Mouse (Mus musculus): ENCODE data around the gene Cd24a. TPM values are rescaled to one million over a fixed set of nuclear protein-coding genes. Genes with fewer than 3 reads are reported as not detected.
A peak's percentile ranks its signal among the peaks of the same experiment; 100 is the strongest.

Gene Cd24a
- 420 and 459 TPM in 2 replicates for polyA plus RNA-seq (2014; fragmentation: Nextera tagmentation; extraction: Ambion mirVana)

- Histone ChIP-seq H3K36me3 (ENCODE audit: control insufficient read depth, insufficient read depth, low read length) (peaks cover 7% of the 10 kb centered on the region; the same call in 1 of the 2 replicates), H3K27ac (ENCODE audit: low read depth, low read length) (peak within 1 kb of the TSS; percentile 93), H3K4me1 (replicated peaks; ENCODE audit: control insufficient read depth, insufficient read depth, low read length) (peaks cover 8% of the 10 kb centered on the region; the same call in 1 of the 2 replicates), H3K9me3 (ENCODE audit: control insufficient read depth, low read length) (no peaks in the 10 kb centered on the region), H3K4me3 (ENCODE audit: low read depth, low read length) (peak within 1 kb of the TSS; percentile 86), H3K9ac (ENCODE audit: low read depth, low read length) (peak within 1 kb of the TSS; percentile 87), H3K4me2 (peak within 1 kb of the TSS; percentile 91), H3K27me3 (replicated peaks; ENCODE audit: control insufficient read depth, insufficient read depth, low read length) (peaks cover 4% of the 10 kb centered on the region; the same call in 1 of the 2 replicates)
- 2% methylated on average over 6 of the region's 6 CpGs for WGBS
- ATAC-seq (replicated peaks; ENCODE audit: low FRiP score), result no peak
- DNase-seq (ENCODE audit: low spot score), result no peak
Measured at GRCm38 (mm10) chr10:43577997-43578331, at the start of gene Cd24a. TSS of gene Cd24a (plus strand) at chr10:43578284.

DNA sequence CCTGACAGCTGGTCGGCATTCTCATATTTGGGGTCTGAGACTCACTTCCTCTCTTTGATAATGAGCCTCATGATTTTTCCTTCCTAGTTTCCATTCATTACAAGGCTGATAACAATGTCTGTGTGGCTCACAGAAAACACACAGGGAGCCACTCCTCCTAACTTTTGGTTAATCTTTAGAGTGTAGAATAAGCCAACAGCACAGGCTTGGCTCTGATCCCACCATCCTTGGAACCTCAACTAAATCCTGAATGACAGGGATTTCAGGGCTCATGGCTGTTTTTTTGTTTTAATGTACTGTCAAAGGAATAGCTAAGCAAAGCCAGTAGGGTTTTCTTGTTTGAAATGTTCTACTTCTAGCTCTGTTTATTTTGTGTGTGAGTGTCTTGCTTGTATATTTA lies 43.7 kb upstream of the Cd24a start:
- no peaks in the 10 kb centered on the region for H3K27me3 ChIP-seq (replicated peaks; ENCODE audit: control insufficient read depth, insufficient read depth, low read length)
- no peak for ATAC-seq (replicated peaks; ENCODE audit: low FRiP score)
- H3K36me3 ChIP-seq (ENCODE audit: control insufficient read depth, insufficient read depth, low read length), result peaks cover 12% of the 10 kb centered on the region
- peaks cover 8% of the 10 kb centered on the region for H3K4me1 ChIP-seq (replicated peaks; ENCODE audit: control insufficient read depth, insufficient read depth, low read length)
- H3K27ac ChIP-seq (ENCODE audit: low read depth, low read length), result no peak overlapping the region
- 40% methylated on average over 1 of the region's 1 CpGs for WGBS
- no peak for DNase-seq (ENCODE audit: low spot score)
- no peak overlapping the region for H3K4me3 ChIP-seq (ENCODE audit: low read depth, low read length)
- H3K9ac ChIP-seq (ENCODE audit: low read depth, low read length), result no peak overlapping the region
- H3K9me3 ChIP-seq (ENCODE audit: control insufficient read depth, low read length), result no peaks in the 10 kb centered on the region
- no peak overlapping the region for H3K4me2 ChIP-seq

DNA sequence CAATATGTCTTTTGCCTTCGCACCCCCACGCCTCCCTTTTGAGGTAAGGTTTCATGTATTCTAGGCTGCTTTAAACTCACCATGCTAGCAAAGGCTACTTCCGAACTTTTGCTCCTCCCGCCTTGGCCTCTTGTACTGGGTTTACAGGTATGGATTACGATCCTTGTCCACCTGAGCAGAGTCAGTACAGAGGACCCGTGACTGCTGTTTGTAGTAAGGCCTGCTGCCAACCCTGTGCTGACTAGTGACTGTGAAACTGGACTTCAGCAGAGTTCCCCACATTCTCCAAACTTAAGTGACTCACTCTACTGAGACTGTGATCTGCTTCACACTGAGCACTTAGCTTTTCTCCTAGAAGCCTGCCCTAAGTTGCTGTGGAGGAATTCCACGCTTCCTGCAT lies 40.4 kb upstream of the Cd24a start:
- Histone ChIP-seq H3K9me3 (ENCODE audit: control insufficient read depth, low read length) (no peaks in the 10 kb centered on the region), H3K4me2 (no peak overlapping the region), H3K9ac (ENCODE audit: low read depth, low read length) (no peak overlapping the region), H3K4me3 (ENCODE audit: low read depth, low read length) (no peak overlapping the region), H3K27me3 (replicated peaks; ENCODE audit: control insufficient read depth, insufficient read depth, low read length) (no peaks in the 10 kb centered on the region), H3K4me1 (replicated peaks; ENCODE audit: control insufficient read depth, insufficient read depth, low read length) (peaks cover 15% of the 10 kb centered on the region), H3K27ac (ENCODE audit: low read depth, low read length) (no peak overlapping the region), H3K36me3 (ENCODE audit: control insufficient read depth, insufficient read depth, low read length) (peaks cover 3% of the 10 kb centered on the region; the same call in 1 of the 2 replicates)
- no peak for DNase-seq (ENCODE audit: low spot score)
- 89% methylated on average over 7 of the region's 7 CpGs for WGBS
- no peak for ATAC-seq (replicated peaks; ENCODE audit: low FRiP score)

DNA sequence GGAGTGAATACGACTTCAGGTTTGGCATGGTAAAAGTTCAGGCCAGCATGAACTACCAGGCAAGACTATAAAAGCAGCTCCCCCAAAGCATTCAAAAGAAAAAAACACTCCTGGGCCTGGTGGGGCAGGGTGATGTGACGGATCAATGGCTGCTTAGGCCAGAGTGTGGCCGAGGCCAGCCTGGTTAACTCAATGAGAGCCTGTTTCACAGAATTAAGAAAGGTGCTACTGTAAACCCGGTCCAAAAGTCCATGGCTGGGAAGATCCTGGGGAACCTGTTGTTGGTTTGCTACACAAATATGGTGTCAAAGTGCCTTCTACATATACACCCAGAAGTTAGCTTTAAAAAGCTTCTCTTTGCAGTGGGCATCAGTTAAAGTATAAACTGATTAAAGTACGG lies 39.3 kb upstream of the Cd24a start:
- H3K4me3 ChIP-seq (ENCODE audit: low read depth, low read length), result no peak overlapping the region
- H3K4me1 ChIP-seq (replicated peaks; ENCODE audit: control insufficient read depth, insufficient read depth, low read length), result peaks cover 15% of the 10 kb centered on the region
- H3K4me2 ChIP-seq, result peak overlapping the region; percentile 12
- H3K27me3 ChIP-seq (replicated peaks; ENCODE audit: control insufficient read depth, insufficient read depth, low read length), result no peaks in the 10 kb centered on the region
- no peak for ATAC-seq (replicated peaks; ENCODE audit: low FRiP score)
- H3K36me3 ChIP-seq (ENCODE audit: control insufficient read depth, insufficient read depth, low read length), result no peaks in the 10 kb centered on the region; the same call in 1 of the 2 replicates
- no peak overlapping the region for H3K9ac ChIP-seq (ENCODE audit: low read depth, low read length)
- no peak for DNase-seq (ENCODE audit: low spot score)
- 79% methylated on average over 5 of the region's 5 CpGs for WGBS
- no peak overlapping the region for H3K27ac ChIP-seq (ENCODE audit: low read depth, low read length)
- no peaks in the 10 kb centered on the region for H3K9me3 ChIP-seq (ENCODE audit: control insufficient read depth, low read length)

DNA sequence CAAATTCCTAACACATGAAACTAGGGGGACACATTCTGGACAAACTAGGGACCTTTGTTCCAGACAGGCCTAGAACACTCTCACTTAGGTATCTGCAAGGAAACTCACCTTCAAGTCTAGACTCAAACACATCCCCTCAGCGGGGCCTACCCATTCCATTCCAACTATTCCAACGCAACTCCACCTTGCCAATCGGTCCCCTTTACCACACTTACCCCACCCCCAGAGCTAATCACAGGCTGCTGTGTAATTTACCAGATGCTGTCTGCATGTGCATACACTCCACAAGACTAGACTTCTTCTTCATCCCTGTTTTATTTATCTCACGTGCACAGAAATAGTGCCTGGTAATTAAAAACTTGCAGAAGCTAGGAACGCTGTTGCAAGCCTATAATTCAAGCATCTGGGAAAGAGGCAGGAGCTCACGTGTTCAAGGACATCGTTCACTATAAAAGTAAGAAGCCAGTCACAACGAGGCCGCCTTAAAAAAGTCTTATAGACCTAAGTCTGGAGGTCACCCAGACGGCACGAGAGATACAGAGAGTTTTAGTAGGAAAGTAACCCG lies 38.3 kb upstream of the Cd24a start:
- no peaks in the 10 kb centered on the region for H3K9me3 ChIP-seq (ENCODE audit: control insufficient read depth, low read length)
- H3K27me3 ChIP-seq (replicated peaks; ENCODE audit: control insufficient read depth, insufficient read depth, low read length), result no peaks in the 10 kb centered on the region
- peak overlapping the region; percentile 92 for H3K4me3 ChIP-seq (ENCODE audit: low read depth, low read length)
- peak overlapping the region; percentile 93 for H3K9ac ChIP-seq (ENCODE audit: low read depth, low read length)
- 18% methylated on average over 12 of the region's 12 CpGs for WGBS
- peaks cover 15% of the 10 kb centered on the region for H3K4me1 ChIP-seq (replicated peaks; ENCODE audit: control insufficient read depth, insufficient read depth, low read length)
- H3K4me2 ChIP-seq, result peak overlapping the region; percentile 93
- no peaks in the 10 kb centered on the region; the same call in 1 of the 2 replicates for H3K36me3 ChIP-seq (ENCODE audit: control insufficient read depth, insufficient read depth, low read length)
- no peak for ATAC-seq (replicated peaks; ENCODE audit: low FRiP score)
- H3K27ac ChIP-seq (ENCODE audit: low read depth, low read length), result no peak overlapping the region
- DNase-seq (ENCODE audit: low spot score), result no peak

DNA sequence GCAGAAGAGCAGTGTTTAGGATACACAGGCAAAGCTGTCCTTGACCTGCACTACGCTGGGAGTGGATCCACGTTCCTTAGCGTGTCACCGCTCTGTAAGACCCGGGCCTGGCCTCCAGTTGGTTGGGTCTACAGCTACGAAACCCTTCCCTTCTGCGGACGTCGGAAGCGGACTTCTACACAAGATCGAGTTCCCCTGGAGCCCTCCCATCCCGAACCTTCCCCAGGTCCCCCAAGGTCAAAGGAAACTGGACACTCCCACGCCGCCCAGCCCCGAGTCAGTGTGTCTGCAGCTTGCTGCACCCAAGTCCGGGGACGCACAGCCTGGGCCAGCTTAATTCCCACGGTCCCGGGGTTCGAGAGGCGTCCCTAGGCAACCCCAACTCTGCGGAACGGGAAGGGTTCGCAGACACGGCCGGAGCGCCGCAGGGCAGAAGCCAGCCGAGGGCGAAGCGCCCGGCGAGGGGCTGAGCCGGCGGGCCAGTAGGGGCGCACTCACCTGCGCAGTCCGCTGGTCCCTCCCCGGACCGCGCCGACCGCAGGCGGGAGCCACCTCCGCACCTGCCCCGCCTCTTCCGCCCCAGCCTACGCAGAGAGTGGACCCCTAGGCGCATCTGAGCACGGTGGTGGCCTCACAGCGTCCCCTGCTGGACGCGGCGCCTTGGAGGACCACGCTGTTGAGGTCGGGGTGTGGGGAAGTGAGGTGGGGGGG lies 37.5 kb upstream of the Cd24a start, which contains the start of gene 1700021F05Rik:
TSS of gene 1700021F05Rik (minus strand) at position 553 of the 711 bp plus-strand sequence.
- no peaks in the 10 kb centered on the region for H3K27me3 ChIP-seq (replicated peaks; ENCODE audit: control insufficient read depth, insufficient read depth, low read length)
- WGBS, result under 1% methylated on average over 54 of the region's 56 CpGs

GRCm38 (mm10) chr10:43541153-43541544 lies 36.9 kb upstream of the Cd24a start:
- Histone ChIP-seq H3K4me2 (peak overlapping the region; percentile 56), H3K9me3 (ENCODE audit: control insufficient read depth, low read length) (no peaks in the 10 kb centered on the region), H3K36me3 (ENCODE audit: control insufficient read depth, insufficient read depth, low read length) (no peaks in the 10 kb centered on the region; the same call in 1 of the 2 replicates), H3K4me3 (ENCODE audit: low read depth, low read length) (peak overlapping the region; percentile 92), H3K27ac (ENCODE audit: low read depth, low read length) (no peak overlapping the region; the same call in 1 of the 2 replicates), H3K9ac (ENCODE audit: low read depth, low read length) (peak overlapping the region; percentile 38; the same call in 1 of the 2 replicates), H3K27me3 (replicated peaks; ENCODE audit: control insufficient read depth, insufficient read depth, low read length) (no peaks in the 10 kb centered on the region), H3K4me1 (replicated peaks; ENCODE audit: control insufficient read depth, insufficient read depth, low read length) (peaks cover 15% of the 10 kb centered on the region)
- DNase-seq (ENCODE audit: low spot score) (no peak), ATAC-seq (replicated peaks; ENCODE audit: low FRiP score) (no peak)
- 43% methylated on average over 7 of the region's 8 CpGs for WGBS

More for the DNA sequence above, 37.5 kb upstream of the Cd24a start, which contains the start of gene 1700021F05Rik:
- ATAC-seq (replicated peaks; ENCODE audit: low FRiP score) (peak; percentile 99), DNase-seq (ENCODE audit: low spot score) (peak; percentile 95)
- peak within 1 kb of the TSS; percentile 79 for H3K27ac ChIP-seq (ENCODE audit: low read depth, low read length)
- H3K4me2 ChIP-seq, result peak within 1 kb of the TSS; percentile 93
- peak within 1 kb of the TSS; percentile 93 for H3K9ac ChIP-seq (ENCODE audit: low read depth, low read length)
- H3K4me3 ChIP-seq (ENCODE audit: low read depth, low read length), result peak within 1 kb of the TSS; percentile 92
- no peaks in the 10 kb centered on the region for H3K9me3 ChIP-seq (ENCODE audit: control insufficient read depth, low read length)
- no peaks in the 10 kb centered on the region; the same call in 1 of the 2 replicates for H3K36me3 ChIP-seq (ENCODE audit: control insufficient read depth, insufficient read depth, low read length)
- peaks cover 15% of the 10 kb centered on the region for H3K4me1 ChIP-seq (replicated peaks; ENCODE audit: control insufficient read depth, insufficient read depth, low read length)

DNA sequence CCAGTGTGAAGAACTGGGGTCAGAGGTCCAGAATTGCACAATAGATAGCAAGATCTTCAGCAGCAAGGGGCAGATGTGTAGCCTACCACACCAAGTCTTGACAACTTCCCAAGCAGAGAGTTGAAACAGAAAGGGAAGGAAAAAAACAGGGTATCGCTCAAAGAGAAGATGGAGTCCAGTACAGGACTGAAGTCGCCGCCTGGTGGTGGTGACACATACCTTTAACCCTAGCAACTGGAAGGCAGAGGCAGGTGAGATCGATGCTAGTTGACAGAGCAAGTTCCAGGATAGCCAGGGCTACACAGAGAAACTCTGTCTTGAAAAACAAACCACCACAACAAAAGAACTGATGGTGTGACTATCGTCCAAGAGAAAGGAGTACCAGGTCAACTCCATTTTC lies 28.7 kb upstream of the Cd24a start:
- H3K4me2 ChIP-seq, result no peak overlapping the region
- H3K36me3 ChIP-seq (ENCODE audit: control insufficient read depth, insufficient read depth, low read length), result no peaks in the 10 kb centered on the region
- WGBS, result 55% methylated on average over 5 of the region's 5 CpGs
- H3K4me1 ChIP-seq (replicated peaks; ENCODE audit: control insufficient read depth, insufficient read depth, low read length), result no peaks in the 10 kb centered on the region
- ATAC-seq (replicated peaks; ENCODE audit: low FRiP score) (no peak), DNase-seq (ENCODE audit: low spot score) (no peak)
- H3K4me3 ChIP-seq (ENCODE audit: low read depth, low read length), result no peak overlapping the region
- H3K9me3 ChIP-seq (ENCODE audit: control insufficient read depth, low read length), result no peaks in the 10 kb centered on the region
- no peaks in the 10 kb centered on the region for H3K27me3 ChIP-seq (replicated peaks; ENCODE audit: control insufficient read depth, insufficient read depth, low read length)
- no peak overlapping the region for H3K9ac ChIP-seq (ENCODE audit: low read depth, low read length)
- H3K27ac ChIP-seq (ENCODE audit: low read depth, low read length), result no peak overlapping the region
